Comparison of ENCODE assay signal across 18 mouse cellular contexts in genomic region chr6:100447211-100447610, GRCm38 (mm10).
DNase-seq lines count a peak whose midpoint lies in the region; ATAC-seq and TF ChIP-seq lines count a peak whose summit lies in the region.
"Had no signal": no experiment of that assay in that cellular context is flagged by ENCODE, and none has a peak within 500 bp of the region (broad histone marks: within the 10 kb centered on the region; RNA-seq: fewer than 3 reads in every experiment).

No protein-coding gene starts in this region.

- 13% methylated on average over 1 of the region's 1 CpGs for WGBS in intestine, embryonic 14.5 days
- 5% methylated on average over 1 of the region's 1 CpGs for WGBS in intestine, postnatal 0 days
- WGBS in midbrain, embryonic 14.5 days = 11% methylated on average over 1 of the region's 1 CpGs
- 20% methylated on average over 1 of the region's 1 CpGs for WGBS in midbrain, embryonic 13.5 days
- WGBS in hindbrain, embryonic 16.5 days = 0% methylated on average over 1 of the region's 1 CpGs
- 13% methylated on average over 1 of the region's 1 CpGs for WGBS in stomach, postnatal 0 days

- H3K9me3 ChIP-seq in intestine, embryonic 14.5 days (ENCODE audit: control insufficient read depth, low read length) = peaks cover 6% of the 10 kb centered on the region; the same call in 1 of the 2 replicates
- H3K9me3 ChIP-seq in intestine, postnatal 0 days (ENCODE audit: control insufficient read depth) = 0 out of 2 replicates have a peak, but pooled peaks cover 3% of the 10 kb centered on the region
- no peaks in the 10 kb centered on the region for H3K9me3 ChIP-seq in midbrain, embryonic 14.5 days (ENCODE audit: control insufficient read depth, low read length)
- H3K9me3 ChIP-seq in midbrain, embryonic 13.5 days = 0 out of 2 replicates have a peak, but pooled peaks cover 4% of the 10 kb centered on the region
- peaks cover 4% of the 10 kb centered on the region for H3K9me3 ChIP-seq in hindbrain, embryonic 16.5 days (ENCODE audit: control insufficient read depth, low read length)
- no peaks in the 10 kb centered on the region for H3K9me3 ChIP-seq in stomach, postnatal 0 days (ENCODE audit: control insufficient read depth, low read length)
- H3K9me3 ChIP-seq: kidney, embryonic 15.5 days had no signal

- no peak for TF ChIP-seq CTCF in intestine, postnatal 0 days (IDR thresholded peaks at IDR 0.05; ENCODE audit: low read depth)
- no peak for TF ChIP-seq CTCF in stomach, postnatal 0 days (IDR thresholded peaks at IDR 0.05; ENCODE audit: low read depth)
- TF ChIP-seq CTCF in left cerebral cortex, adult 2 months (IDR thresholded peaks at IDR 0.05) = no peak

- ATAC-seq in intestine, embryonic 14.5 days (replicated peaks; ENCODE audit: low FRiP score, low TSS enrichment, low read depth) = peak; percentile 74; the same call in 1 of the 2 replicates
- ATAC-seq in intestine, postnatal 0 days = no peak
- ATAC-seq in midbrain, embryonic 14.5 days (ENCODE audit: low FRiP score, low TSS enrichment) = no peak
- no peak for ATAC-seq in midbrain, embryonic 13.5 days
- peak; percentile 27; the same call in 1 of the 2 replicates for ATAC-seq in hindbrain, embryonic 16.5 days
- no peak for ATAC-seq in stomach, postnatal 0 days (ENCODE audit: low FRiP score, low TSS enrichment)

- no peaks in the 10 kb centered on the region for H3K36me3 ChIP-seq in intestine, embryonic 14.5 days (ENCODE audit: control insufficient read depth, insufficient read depth, low read length)
- no peaks in the 10 kb centered on the region for H3K36me3 ChIP-seq in intestine, postnatal 0 days (ENCODE audit: control insufficient read depth, insufficient read depth)
- no peaks in the 10 kb centered on the region for H3K36me3 ChIP-seq in midbrain, embryonic 14.5 days (ENCODE audit: control insufficient read depth, insufficient read depth, low read length)
- H3K36me3 ChIP-seq in midbrain, embryonic 13.5 days = no peaks in the 10 kb centered on the region
- no peaks in the 10 kb centered on the region for H3K36me3 ChIP-seq in hindbrain, embryonic 16.5 days (ENCODE audit: control insufficient read depth, insufficient read depth, low read length)
- no peaks in the 10 kb centered on the region for H3K36me3 ChIP-seq in stomach, postnatal 0 days (ENCODE audit: control insufficient read depth, insufficient read depth, low read length)
- H3K36me3 ChIP-seq: embryonic facial prominence, embryonic 13.5 days; G1E; heart, embryonic 12.5 days; kidney, embryonic 15.5 days; neural tube, embryonic 13.5 days had no signal

- H3K4me1 ChIP-seq in intestine, embryonic 14.5 days (replicated peaks; ENCODE audit: control insufficient read depth, insufficient read depth, low read length) = peaks cover 9% of the 10 kb centered on the region; the same call in 1 of the 2 replicates
- H3K4me1 ChIP-seq in intestine, postnatal 0 days (replicated peaks; ENCODE audit: control insufficient read depth, insufficient read depth, low read length) = no peaks in the 10 kb centered on the region
- H3K4me1 ChIP-seq in midbrain, embryonic 14.5 days (ENCODE audit: control insufficient read depth, insufficient read depth, low read length) = no peaks in the 10 kb centered on the region; the same call in 1 of the 2 replicates
- H3K4me1 ChIP-seq in midbrain, embryonic 13.5 days (replicated peaks) = peaks cover 13% of the 10 kb centered on the region
- peaks cover 2% of the 10 kb centered on the region for H3K4me1 ChIP-seq in hindbrain, embryonic 16.5 days (ENCODE audit: control insufficient read depth, insufficient read depth, low read depth, low read length)
- no peaks in the 10 kb centered on the region for H3K4me1 ChIP-seq in stomach, postnatal 0 days (replicated peaks; ENCODE audit: control insufficient read depth, insufficient read depth)

- H3K27me3 ChIP-seq in intestine, embryonic 14.5 days (replicated peaks; ENCODE audit: control insufficient read depth, insufficient read depth, low read length) = no peaks in the 10 kb centered on the region
- no peaks in the 10 kb centered on the region for H3K27me3 ChIP-seq in intestine, postnatal 0 days (replicated peaks; ENCODE audit: control insufficient read depth, insufficient read depth, low read length)
- H3K27me3 ChIP-seq in midbrain, embryonic 14.5 days (ENCODE audit: control insufficient read depth, insufficient read depth, low read length) = no peaks in the 10 kb centered on the region
- peaks cover 15% of the 10 kb centered on the region for H3K27me3 ChIP-seq in midbrain, embryonic 13.5 days
- H3K27me3 ChIP-seq in hindbrain, embryonic 16.5 days (replicated peaks; ENCODE audit: control insufficient read depth, insufficient read depth, low read length) = no peaks in the 10 kb centered on the region
- no peaks in the 10 kb centered on the region for H3K27me3 ChIP-seq in stomach, postnatal 0 days (ENCODE audit: control insufficient read depth, insufficient read depth, low read length)
- H3K27me3 ChIP-seq: kidney, embryonic 15.5 days; neural tube, embryonic 13.5 days had no signal

- no peak overlapping the region for H3K4me2 ChIP-seq in intestine, embryonic 14.5 days (ENCODE audit: low read length)
- H3K4me2 ChIP-seq in intestine, postnatal 0 days (replicated peaks; ENCODE audit: low read depth) = no peak overlapping the region
- no peak overlapping the region for H3K4me2 ChIP-seq in midbrain, embryonic 14.5 days (ENCODE audit: low read length)
- no peak overlapping the region for H3K4me2 ChIP-seq in midbrain, embryonic 13.5 days (replicated peaks)
- H3K4me2 ChIP-seq in hindbrain, embryonic 16.5 days (ENCODE audit: low read length) = no peak overlapping the region
- H3K4me2 ChIP-seq in stomach, postnatal 0 days (replicated peaks; ENCODE audit: low read depth) = no peak overlapping the region
- H3K4me2 ChIP-seq: embryonic facial prominence, embryonic 13.5 days; heart, embryonic 12.5 days; kidney, embryonic 15.5 days; neural tube, embryonic 13.5 days had no signal

- no peak overlapping the region; the same call in 1 of the 2 replicates for H3K27ac ChIP-seq in intestine, embryonic 14.5 days (ENCODE audit: low read depth)
- H3K27ac ChIP-seq in intestine, postnatal 0 days (ENCODE audit: low read depth, low read length) = no peak overlapping the region
- H3K27ac ChIP-seq in midbrain, embryonic 14.5 days (replicated peaks; ENCODE audit: low read depth, low read length) = no peak overlapping the region
- no peak overlapping the region for H3K27ac ChIP-seq in midbrain, embryonic 13.5 days
- H3K27ac ChIP-seq in hindbrain, embryonic 16.5 days (ENCODE audit: low read depth, low read length) = no peak overlapping the region
- H3K27ac ChIP-seq in stomach, postnatal 0 days (replicated peaks) = no peak overlapping the region
- no peak overlapping the region for H3K27ac ChIP-seq in left cerebral cortex, adult 2 months
- H3K27ac ChIP-seq: embryonic facial prominence, embryonic 13.5 days; kidney, embryonic 15.5 days; neural tube, embryonic 13.5 days had no signal

- intact Hi-C loops in left cerebral cortex, adult 2 months (cut with DNase I) = no loop called here

- H3K9ac ChIP-seq in intestine, embryonic 14.5 days (ENCODE audit: low read length) = no peak overlapping the region
- no peak overlapping the region for H3K9ac ChIP-seq in intestine, postnatal 0 days (ENCODE audit: low read depth, low read length)
- H3K9ac ChIP-seq in midbrain, embryonic 14.5 days (replicated peaks; ENCODE audit: low read length) = no peak overlapping the region
- H3K9ac ChIP-seq in midbrain, embryonic 13.5 days (replicated peaks) = no peak overlapping the region
- H3K9ac ChIP-seq in hindbrain, embryonic 16.5 days (ENCODE audit: low read depth, low read length) = no peak overlapping the region
- H3K9ac ChIP-seq in stomach, postnatal 0 days (ENCODE audit: low read length) = no peak overlapping the region
- H3K9ac ChIP-seq: embryonic facial prominence, embryonic 13.5 days; heart, embryonic 12.5 days; kidney, embryonic 15.5 days; neural tube, embryonic 13.5 days had no signal

- no peak for TF ChIP-seq EP300 in stomach, postnatal 0 days (optimal IDR thresholded peaks at IDR 0.05)

- DNase-seq in intestine, embryonic 14.5 days (ENCODE audit: low spot score) = no peak
- peak; percentile 51 for DNase-seq in midbrain, embryonic 14.5 days
- peak; percentile 60 for DNase-seq in stomach, postnatal 0 days (ENCODE audit: low spot score)
- no peak for DNase-seq in left cerebral cortex, adult 8-10 months (ENCODE audit: low spot score in 2 of 2)
- DNase-seq in left cerebral cortex, adult 2 months (ENCODE audit: extremely low spot score in 1 of 2, low spot score in 2 of 2) = no peak
- DNase-seq: adrenal gland, postnatal 36 days; heart, postnatal 4 days; liver; lung, postnatal 4 days; thymus, postnatal 14 days had no signal

- H3K4me3 ChIP-seq in intestine, embryonic 14.5 days (ENCODE audit: low read depth, low read length) = no peak overlapping the region
- no peak overlapping the region for H3K4me3 ChIP-seq in intestine, postnatal 0 days (ENCODE audit: low read depth, low read length)
- no peak overlapping the region for H3K4me3 ChIP-seq in midbrain, embryonic 14.5 days (replicated peaks; ENCODE audit: low read depth, low read length)
- H3K4me3 ChIP-seq in midbrain, embryonic 13.5 days (replicated peaks) = no peak overlapping the region
- H3K4me3 ChIP-seq in hindbrain, embryonic 16.5 days (ENCODE audit: low read length) = no peak overlapping the region
- H3K4me3 ChIP-seq in stomach, postnatal 0 days (ENCODE audit: low read depth, low read length) = no peak overlapping the region
- H3K4me3 ChIP-seq in left cerebral cortex, adult 2 months = no peak overlapping the region
- H3K4me3 ChIP-seq: embryonic facial prominence, embryonic 13.5 days; heart, embryonic 12.5 days; kidney, embryonic 15.5 days; neural tube, embryonic 13.5 days had no signal

Comparison
In these comparisons a context has a peak if more than half of its experiments do, and no peak if none do; other contexts are left out.
1. ATAC-seq: peak in intestine, embryonic 14.5 days (single experiment) and hindbrain, embryonic 16.5 days (single experiment); none in intestine, postnatal 0 days (single experiment), midbrain, embryonic 14.5 days (single experiment), midbrain, embryonic 13.5 days (single experiment) and stomach, postnatal 0 days (single experiment).
2. DNase-seq: peak in midbrain, embryonic 14.5 days (single experiment) and stomach, postnatal 0 days (single experiment); none in intestine, embryonic 14.5 days (single experiment), left cerebral cortex, adult 8-10 months (0 of 2) and left cerebral cortex, adult 2 months (0 of 2).